Mouse (Mus musculus) c-Kit-negative CD71-positive TER-119-positive erythroid progenitor cells, embryonic 14.5 days (primary cell): ENCODE measurements around the gene Nr2f1.

Source experiments
- DNase-seq: peaks from one replicate; pipeline ENCODE4 v3.0.0-alpha.2; 2013; ENCODE audit warnings: low read depth, low spot score

Nr2f1 gene

GRCm38 (mm10) chr13:78200407-78200806, 850 bp upstream of the Nr2f1 start:
- no peak for DNase-seq

GRCm38 (mm10) chr13:78198871-78199641, 501 bp downstream of the Nr2f1 start:
- DNase-seq, result no peak

- no peak for DNase-seq
Measured at GRCm38 (mm10) chr13:78198391-78198870, 1.1 kb downstream of the Nr2f1 start.

GRCm38 (mm10) chr13:78197819-78198390, 1.7 kb downstream of the Nr2f1 start:
- no peak for DNase-seq

GRCm38 (mm10) chr13:78197286-78197818, 2.2 kb downstream of the Nr2f1 start:
- no peak for DNase-seq

DNA sequence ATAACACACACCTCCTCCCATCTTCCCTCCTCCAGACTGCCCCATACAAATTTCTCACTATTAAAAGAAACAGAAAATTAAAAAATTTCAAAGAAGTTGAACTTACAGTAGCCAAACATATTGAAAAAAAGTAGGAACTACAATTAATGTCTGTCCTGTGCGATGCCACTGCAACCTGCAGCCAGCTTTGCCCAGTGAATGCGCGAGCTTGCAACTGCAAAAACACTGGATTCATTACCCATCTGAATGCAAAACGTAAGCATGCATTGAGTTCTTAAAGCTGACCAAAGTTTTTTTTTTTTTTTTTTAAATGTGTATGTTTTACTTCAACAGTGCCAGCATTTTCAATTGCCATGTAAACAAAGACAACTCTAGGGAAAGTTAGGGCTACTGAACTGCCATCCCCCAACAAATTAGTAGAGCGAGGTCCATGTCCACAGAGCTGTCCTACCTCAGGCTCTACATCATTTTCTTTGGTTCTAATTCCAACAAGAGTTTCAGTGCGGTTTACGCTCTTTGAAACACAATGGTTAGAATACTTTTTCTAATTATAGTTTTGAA, 3.2 kb downstream of the Nr2f1 start:
- DNase-seq, result no peak

DNA sequence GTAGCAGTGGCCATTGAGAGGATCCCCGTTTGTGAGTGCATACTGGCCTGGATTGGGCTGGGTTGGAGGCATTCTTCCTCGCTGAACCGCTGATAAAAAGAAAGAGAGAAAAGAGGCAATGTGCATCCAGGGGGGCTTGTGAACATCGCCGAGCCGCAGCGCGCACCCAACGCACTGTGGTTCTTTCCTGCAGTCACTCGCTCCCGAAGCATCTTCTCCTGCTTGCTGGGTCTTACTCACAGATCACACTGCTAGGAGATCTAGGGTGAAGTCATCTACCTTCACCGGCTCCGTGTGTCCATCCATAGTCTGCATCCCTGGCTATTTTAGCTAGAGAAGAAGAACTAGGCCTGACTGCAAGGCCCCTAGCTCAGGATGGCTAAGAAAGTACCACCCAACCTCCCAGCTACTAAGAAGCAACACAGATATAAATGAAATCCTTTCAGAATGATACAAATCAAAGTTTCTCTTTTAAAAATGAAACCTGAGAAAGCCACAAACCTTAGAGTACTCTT, 3.9 kb downstream of the Nr2f1 start:
- no peak for DNase-seq

DNA sequence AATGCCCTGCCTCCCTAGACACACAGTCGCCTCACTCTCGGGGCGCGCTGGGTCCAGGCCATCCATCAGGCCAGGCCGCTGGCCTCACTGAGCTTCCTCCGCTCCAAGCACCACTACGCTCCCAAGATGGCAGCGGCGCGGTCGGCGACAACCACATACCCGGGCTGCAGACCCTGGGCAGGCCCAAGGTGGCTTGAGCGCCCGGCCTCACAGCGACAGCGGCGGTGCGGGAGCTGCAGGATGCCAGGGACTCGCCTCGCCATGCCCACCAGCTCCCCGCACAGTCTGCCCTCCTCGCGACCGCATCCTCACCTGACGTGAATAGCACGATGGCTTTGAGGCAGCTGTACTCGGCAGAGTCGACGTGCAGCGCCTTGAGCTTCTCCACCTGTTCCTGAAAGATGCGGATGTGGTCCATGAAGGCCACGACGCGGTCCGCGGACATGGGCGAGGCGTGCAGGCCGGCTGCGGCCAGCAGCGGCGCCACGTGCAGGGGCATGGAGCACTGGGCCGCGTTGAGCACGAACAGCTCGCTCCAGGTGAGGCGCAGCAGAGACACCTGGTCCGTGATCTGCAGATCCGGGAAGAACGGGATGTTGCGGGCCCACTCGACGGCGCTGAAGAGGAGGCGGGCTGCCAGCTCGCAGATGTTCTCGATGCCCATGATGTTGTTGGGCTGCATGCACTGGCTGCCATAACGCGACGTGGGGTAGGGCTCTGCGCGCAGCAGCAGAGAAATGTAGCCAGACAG, 4.5 kb downstream of the Nr2f1 start:
- DNase-seq, result no peak

DNA sequence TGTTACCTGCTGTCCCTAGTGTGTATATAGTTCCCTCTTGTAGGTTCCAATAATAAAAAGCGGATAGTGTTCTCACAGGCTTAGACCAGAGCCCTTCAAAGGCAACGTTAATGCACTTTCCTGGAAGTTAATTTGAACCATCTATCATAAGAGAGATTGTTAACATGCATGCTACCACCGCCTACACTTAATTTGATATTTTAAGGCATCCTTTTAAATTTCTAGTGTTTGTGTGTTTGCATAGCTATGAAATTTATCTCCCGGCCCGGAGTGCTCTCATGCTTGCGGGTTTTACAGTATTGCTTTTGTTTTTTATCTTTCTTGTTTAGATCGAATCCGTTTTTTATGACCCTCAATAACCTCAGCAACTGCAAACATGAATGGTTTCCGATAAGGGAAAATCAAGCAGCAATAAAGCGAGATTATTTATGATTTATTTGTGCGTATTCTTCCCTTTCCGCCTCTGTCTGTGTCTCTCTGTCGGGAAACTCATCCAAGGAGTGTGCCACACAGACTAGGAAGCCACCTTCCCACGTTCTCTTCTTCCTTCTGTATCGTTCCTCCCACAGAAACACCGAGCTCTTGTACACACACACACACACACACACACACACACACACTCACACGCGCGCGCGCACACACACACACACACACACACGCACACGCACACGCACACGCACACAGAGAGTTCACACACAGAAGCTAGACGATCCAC, 5.3 kb downstream of the Nr2f1 start:
- no peak for DNase-seq

DNA sequence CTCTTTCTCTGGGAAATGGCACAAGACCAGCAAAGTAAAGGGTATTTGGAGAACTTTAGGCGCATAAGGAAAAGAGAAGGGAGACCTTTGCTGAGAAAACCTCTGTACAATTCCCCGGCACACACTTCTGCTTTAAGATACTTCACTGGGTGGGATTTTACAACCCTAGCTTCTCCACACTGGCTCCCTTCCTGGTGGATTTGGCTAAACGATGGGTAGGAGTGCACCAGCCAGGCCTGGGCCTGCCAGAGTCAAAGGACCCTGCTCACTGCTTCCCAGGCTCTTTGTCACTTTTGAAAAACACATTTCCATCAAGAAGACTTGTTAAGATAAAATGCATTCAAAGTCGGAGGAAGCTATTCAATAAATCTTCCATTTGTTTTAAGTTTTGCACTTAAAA, 6.3 kb downstream of the Nr2f1 start:
- DNase-seq, result no peak

GRCm38 (mm10) chr13:78189586-78189985, 10.0 kb downstream of the Nr2f1 start:
- DNase-seq, result no peak

DNA sequence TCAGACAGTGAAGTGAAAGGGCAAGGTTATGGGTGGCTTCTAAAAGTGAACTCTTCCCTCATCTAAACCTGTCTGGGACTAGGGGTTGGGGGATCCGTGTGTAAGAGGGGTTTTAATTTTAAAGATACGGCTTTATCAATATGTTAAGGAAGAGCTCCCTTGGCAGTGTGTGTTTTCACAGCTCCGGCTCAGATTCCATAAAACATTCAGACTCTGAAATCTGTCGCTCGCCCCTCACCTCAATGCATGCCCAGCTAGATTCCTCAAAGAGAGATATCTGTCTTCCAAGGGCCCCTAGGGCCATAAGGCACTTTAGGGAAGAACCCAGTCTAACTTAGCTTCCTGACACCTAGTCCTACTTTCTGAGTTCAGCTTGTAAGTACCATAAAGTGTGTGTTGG, 11.7 kb downstream of the Nr2f1 start:
- no peak for DNase-seq

DNA sequence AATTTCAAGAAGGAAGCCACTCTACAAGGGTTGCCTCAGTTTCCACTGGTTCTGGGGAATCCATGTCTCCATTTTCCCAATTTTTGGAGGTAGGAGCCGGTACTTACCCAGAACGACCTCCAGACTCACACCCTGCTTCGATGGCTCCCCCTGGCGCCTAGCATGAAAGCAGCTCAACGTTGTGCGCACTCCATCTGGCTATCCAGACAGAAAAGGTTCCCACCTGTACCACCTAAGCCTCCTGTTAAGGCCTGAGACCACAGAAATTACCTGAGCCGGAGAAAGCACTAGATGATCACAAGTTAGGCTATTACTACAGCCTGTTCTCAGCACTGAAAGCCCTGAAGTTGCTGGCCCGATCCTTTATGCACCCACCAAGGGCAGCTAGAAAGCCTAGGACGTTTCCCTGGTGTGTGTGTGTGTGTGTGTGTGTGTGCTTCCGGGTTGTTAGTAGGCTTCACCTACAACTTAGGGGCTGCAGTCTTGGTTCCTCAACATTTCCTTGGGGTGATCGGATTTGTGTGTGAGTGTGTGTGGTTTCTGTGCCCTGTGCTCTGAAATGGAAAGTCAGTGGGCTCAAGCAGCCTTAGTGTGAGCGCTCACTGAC, 13.1 kb downstream of the Nr2f1 start:
- DNase-seq, result no peak

DNA sequence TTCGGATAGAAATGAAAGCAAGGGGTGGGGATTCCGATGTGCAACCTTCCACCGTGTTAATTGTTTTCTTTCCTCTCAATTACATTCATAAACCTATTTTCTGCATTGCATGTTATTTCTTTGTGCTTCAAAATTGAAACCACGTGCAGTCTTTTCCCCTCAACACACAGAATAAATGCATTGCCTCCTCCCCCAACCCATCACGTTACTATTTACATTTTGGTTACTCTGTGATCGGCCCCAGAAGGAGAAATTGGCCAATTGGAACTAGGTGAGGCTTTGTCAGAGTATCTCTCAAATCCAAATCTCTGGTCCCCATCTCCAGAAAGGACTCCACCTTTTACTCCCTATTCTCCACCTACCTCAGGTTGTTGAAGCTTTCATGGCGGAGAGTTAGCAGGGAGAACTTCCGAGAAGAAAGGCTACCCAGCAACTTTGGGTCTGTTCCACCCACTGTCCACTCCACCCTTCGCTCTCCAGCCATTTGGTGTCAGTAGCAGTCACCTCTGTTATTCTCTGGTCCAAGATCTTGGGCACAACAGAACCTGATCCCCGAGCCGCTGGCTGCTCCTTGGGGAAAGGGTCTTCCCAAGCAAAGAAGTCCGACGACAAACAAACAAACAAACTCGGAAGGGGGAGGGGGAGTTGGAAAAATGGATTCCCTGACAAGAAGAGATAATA, 14.6 kb downstream of the Nr2f1 start:
- DNase-seq, result no peak

DNA sequence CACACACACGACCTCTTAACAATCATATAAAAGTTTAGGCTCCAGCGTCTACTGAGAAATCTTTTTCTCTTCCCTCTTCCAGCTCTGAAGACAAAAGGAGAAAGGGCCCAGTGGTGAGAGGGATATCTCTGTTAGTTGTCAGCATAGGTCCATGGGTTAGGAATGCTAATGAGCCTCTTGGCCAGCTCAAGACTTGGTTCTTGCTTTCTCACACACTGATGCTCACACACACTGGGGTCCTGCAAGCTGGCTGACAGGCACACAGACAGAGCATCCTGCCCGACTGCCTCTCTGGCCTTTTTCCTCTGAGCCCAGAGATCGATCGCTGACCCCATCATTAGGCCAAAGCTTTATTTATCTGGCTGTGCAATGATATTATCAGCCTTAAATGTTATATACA, 15.6 kb downstream of the Nr2f1 start:
- DNase-seq, result no peak

DNA sequence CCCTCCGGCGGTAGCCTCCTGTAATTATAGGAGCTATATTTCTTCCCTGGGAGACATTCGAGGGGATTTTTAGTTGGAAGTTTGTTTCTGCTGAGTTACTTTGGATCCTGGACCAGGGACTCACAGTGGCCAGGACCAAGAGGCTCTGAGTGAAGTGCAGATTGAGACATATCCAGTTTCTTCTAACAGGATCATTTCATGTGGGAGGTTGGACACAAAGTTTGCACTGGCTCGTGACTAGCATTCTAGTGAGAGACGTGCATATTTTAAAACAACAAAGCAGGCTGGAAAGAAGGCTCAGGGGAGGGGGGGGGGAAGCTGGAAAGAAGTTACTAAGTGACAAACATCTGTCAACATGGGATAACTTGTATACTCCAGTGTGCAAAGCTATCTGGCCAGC, 16.6 kb downstream of the Nr2f1 start:
- DNase-seq, result no peak

DNA sequence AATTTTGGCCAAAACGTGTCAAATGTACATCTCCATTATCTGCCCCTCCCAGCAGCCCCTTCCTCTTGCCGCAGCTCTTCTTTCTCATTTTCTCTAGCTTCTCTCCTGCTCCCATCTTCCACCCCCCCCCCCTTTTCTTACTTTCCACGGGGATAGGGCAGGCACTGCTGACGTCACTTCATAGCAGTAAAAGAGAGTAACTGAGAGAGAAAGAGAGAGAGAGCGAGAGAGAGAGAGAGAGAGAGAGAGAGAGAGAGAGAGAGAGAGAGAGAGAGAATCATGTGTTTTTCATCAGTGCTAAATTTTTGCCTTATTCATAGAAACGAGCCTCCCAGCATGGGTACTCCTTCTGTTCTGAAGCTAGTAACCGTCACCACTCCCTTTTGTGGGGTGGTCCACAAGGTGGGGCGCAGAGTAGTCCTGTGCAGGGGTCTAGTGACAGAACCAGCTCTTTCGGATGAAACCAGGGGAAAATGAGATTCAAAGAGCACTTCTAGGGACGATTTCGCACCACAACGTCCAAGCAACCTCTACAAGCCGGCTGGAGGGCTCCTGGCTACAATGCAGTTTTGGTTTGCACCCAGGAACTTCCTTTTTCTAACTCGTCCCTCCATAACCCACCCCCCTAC, 17.5 kb downstream of the Nr2f1 start:
- no peak for DNase-seq

DNA sequence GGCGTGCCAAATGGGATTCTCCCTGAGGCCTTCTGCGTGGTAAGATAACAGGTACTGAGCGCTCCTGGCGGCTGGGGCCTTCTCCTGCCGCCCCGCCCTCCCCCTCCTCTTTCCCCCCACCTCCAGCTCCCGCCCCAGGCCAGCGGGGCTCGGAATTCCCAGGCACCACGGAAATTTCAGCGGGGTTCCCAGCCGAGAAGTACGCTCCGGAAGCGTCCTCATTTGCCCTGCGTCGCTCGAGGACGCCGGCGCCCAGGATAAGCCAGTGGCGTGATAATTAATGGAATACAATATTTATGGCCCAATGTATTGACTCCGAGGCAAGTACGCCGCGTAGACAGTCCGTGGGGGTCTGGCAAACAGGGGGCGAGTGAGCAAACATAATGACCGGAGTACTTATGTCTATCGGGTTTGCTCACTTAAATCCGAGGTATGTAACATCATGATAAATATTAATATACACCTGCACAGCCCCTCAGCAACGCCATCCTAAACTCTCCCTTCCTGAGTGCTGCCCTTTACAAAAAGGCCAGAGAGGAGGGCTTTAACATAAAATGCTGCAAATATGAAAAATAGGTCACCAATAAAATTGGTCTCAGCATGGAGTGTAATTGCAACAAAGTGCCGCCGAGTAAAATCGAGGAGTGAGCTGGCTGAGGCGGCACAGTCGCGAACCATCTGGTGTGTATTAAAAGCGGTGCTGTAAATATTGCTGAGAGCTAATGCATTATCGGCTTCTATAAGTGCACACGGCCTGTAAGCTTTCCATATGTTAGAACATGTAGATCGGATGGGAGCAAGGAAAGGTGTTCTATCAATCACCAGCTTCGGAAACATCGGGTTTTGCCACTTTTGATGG, 18.3 kb downstream of the Nr2f1 start:
- DNase-seq, result no peak

DNA sequence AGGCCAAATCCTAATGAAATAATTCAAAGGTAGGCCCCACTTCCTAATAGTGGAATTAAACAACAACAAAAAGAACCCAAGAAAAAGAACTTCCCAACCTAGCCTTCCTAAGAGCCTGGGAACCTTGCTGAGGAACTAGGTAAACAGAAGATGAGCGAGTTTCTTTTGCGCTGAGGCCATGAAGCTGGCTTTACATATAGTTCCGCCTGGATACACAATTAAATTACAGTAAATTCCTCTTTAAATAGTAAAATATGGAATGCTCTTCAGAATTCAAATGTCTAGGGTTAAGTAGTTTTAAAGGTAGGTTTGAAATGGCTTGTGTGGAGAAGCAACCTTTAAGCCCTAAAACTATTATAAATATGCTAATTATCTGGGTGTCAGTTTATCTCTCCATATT, 19.3 kb downstream of the Nr2f1 start:
- DNase-seq, result no peak
